Mouse (Mus musculus): ENCODE results near the gene Nuak2. TPM values are rescaled to one million over a fixed set of nuclear protein-coding genes. Genes with fewer than 3 reads are reported as not detected.

Gene Nuak2
- total RNA-seq (2014; rRNA removed) (7.0 and 7.1 TPM in 2 replicates), polyA plus RNA-seq (2015; fragmentation: Nextera tagmentation; extraction: Ambion mirVana) (9.9 TPM in 2 replicates)

DNA sequence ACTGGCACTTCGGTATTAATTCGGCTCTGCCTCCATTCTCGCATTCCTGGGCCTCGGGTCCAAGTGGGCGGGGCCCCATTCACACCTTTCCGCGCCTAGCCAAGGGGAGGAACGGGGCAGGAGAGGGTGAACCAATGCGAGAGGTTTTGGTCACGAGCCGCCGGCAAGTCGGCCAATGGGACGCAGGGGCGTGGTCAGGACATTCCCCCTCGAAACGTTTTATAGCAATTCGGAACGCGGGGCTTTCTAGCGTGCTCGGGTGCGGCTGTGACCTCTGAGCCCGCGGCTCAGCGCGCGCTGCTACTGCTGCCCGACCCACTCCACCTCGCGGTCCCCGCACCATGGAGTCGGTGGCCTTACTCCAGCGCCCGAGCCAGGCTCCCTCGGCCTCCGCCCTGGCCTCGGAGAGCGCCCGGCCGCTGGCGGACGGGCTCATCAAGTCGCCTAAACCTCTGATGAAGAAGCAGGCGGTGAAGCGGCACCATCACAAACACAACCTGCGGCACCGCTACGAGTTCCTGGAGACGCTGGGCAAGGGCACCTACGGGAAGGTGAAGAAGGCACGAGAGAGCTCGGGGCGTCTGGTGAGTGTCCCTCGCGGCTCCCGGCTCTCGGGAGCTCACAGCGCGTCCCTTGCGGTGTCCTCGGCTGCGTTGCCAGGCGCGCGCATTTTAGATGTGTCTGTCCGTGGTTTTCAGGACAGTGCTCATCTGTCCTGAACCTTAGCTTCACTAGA is at the start of gene Nuak2:
Gene Nuak2, plus strand, starts transcription at position 238 of the 736 bp plus-strand sequence.
- Histone ChIP-seq H3K36me3 (ENCODE audit: insufficient read depth, low read length) (no peaks in the 10 kb centered on the region), H3K4me2 (ENCODE audit: low read depth, low read length, poor library complexity, severe bottlenecking) (peak within 1 kb of the TSS; percentile 74), H3K27ac (ENCODE audit: low read depth, low read length) (peak within 1 kb of the TSS; percentile 65), H3K4me1 (ENCODE audit: insufficient read depth, low read length) (peaks cover 24% of the 10 kb centered on the region), H3K9ac (replicated peaks; ENCODE audit: low read length, poor library complexity, severe bottlenecking) (peak within 1 kb of the TSS; percentile 50), H3K9me3 (ENCODE audit: low read length) (no peaks in the 10 kb centered on the region), H3K27me3 (ENCODE audit: insufficient read depth, low read length) (no peaks in the 10 kb centered on the region), H3K4me3 (ENCODE audit: low read depth, low read length) (peak within 1 kb of the TSS; percentile 49)
- no peak for TF ChIP-seq CTCF (IDR thresholded peaks at IDR 0.05)
- DNase-seq (ENCODE audit: low spot score) (peak; percentile 91), ATAC-seq (ENCODE audit: low FRiP score) (peak; percentile 85)
- under 1% methylated on average over 67 of the region's 67 CpGs for WGBS

DNA sequence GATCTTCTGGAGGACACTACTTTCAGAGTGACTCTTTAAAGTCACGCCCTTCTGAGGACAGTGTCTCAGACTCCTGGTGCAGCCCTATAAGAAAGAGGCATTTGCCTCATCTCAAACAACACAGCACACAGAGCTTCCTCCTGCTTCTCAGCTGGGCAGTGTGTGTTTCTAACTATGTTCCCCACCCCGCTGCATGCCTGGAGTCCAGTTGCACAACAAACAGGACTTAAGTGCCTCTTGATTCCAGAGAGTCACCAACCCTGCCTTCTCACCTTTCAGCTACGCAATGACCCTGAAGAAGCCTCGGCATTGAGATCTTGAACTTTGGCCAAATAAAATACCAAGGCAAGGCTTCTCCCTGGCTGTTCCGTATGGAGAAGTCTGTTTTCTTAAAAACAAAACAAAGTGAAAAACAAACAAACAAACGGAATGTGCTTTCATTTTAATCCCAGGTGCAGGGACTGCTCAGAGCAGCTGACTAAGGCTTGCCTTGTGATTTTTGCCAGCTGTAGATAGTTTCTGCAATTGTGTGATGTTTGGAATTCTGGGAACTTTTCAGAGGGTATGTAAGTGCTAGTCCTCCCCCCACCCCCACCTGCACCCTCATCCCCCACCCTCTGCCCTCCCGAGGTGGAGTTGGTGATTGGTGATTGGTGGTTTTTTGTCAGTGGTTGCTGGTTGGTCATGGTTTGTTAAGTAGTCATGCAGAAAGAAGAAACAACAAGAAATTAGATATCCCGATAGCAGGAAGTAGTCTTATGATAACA is 49.0 kb upstream of the Nuak2 start:
- H3K36me3 ChIP-seq (ENCODE audit: insufficient read depth, low read length): no peaks in the 10 kb centered on the region
- WGBS: 74% methylated on average over 8 of the region's 8 CpGs
- TF ChIP-seq CTCF (IDR thresholded peaks at IDR 0.05): no peak

DNA sequence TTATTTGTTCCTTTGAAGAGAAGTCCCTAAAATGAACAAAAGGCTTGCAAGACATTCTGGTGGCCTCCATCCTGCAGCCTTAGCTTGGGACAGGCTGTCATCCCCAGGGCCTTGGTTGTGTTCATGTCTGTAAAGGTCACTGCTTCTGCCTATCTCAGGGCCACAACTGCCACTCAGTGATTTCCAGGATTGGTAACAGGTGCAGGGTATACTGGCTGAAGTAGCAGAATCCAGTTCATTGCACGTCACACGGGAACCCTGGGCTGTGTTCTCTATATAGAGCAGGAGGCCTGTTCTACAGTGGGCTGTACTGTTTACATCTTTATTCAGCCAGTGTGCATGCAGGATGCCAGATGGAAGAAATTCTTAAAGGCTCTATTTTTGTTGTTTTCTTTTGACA is 48.0 kb upstream of the Nuak2 start:
- ATAC-seq (ENCODE audit: low FRiP score) (no peak), DNase-seq (ENCODE audit: low spot score) (no peak)
- no peak overlapping the region for H3K4me3 ChIP-seq (ENCODE audit: low read depth, low read length)
- H3K36me3 ChIP-seq (ENCODE audit: insufficient read depth, low read length): no peaks in the 10 kb centered on the region
- no peaks in the 10 kb centered on the region for H3K27me3 ChIP-seq (ENCODE audit: insufficient read depth, low read length)
- no peak for TF ChIP-seq CTCF (IDR thresholded peaks at IDR 0.05)
- 57% methylated on average over 2 of the region's 2 CpGs for WGBS
- H3K9ac ChIP-seq (replicated peaks; ENCODE audit: low read length, poor library complexity, severe bottlenecking): no peak overlapping the region
- no peak overlapping the region for H3K4me2 ChIP-seq (ENCODE audit: low read depth, low read length, poor library complexity, severe bottlenecking)
- H3K27ac ChIP-seq (ENCODE audit: low read depth, low read length): no peak overlapping the region
- H3K4me1 ChIP-seq (ENCODE audit: insufficient read depth, low read length): no peaks in the 10 kb centered on the region; the same call in 1 of the 2 replicates
- no peaks in the 10 kb centered on the region for H3K9me3 ChIP-seq (ENCODE audit: low read length)

More for the DNA sequence above, 49.0 kb upstream of the Nuak2 start:
- Histone ChIP-seq H3K9ac (replicated peaks; ENCODE audit: low read length, poor library complexity, severe bottlenecking) (no peak overlapping the region), H3K4me1 (ENCODE audit: insufficient read depth, low read length) (no peaks in the 10 kb centered on the region; the same call in 1 of the 2 replicates), H3K27me3 (ENCODE audit: insufficient read depth, low read length) (no peaks in the 10 kb centered on the region), H3K27ac (ENCODE audit: low read depth, low read length) (no peak overlapping the region), H3K4me2 (ENCODE audit: low read depth, low read length, poor library complexity, severe bottlenecking) (no peak overlapping the region), H3K4me3 (ENCODE audit: low read depth, low read length) (no peak overlapping the region), H3K9me3 (ENCODE audit: low read length) (no peaks in the 10 kb centered on the region)
- DNase-seq (ENCODE audit: low spot score) (no peak), ATAC-seq (ENCODE audit: low FRiP score) (no peak)

DNA sequence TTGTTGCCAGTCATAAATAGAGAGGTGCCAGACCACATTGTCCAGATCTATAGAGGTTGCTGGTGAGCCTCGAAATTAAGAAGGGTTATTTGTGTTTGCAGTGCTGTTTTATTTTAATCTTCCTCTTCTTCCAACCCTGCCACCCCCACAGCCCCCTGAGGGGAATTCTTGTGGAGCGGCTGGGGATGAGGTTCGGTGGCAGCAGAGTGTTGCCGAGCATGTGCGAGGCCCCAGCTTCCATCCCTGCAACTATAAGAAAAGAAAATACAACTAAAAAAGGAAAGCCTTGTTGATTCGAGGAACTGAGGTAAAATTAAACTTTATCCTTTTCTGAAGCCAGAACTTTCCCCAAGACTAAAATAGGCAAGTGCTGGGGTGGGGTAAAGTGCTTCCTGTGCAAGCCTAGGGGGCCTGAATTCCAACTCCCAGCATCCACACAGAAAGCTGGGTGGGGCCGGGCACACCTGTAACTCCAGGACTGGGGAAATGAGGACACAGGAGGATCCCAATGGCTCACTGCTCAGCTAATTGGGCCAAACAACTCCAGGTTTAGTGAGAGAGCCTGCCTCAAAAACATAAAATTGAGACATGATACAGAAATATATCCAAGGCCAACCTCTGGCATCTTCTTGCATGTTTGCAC is 47.4 kb upstream of the Nuak2 start:
- no peak overlapping the region for H3K4me3 ChIP-seq (ENCODE audit: low read depth, low read length)
- ATAC-seq (ENCODE audit: low FRiP score) (no peak), DNase-seq (ENCODE audit: low spot score) (no peak)
- no peaks in the 10 kb centered on the region for H3K27me3 ChIP-seq (ENCODE audit: insufficient read depth, low read length)
- TF ChIP-seq CTCF (IDR thresholded peaks at IDR 0.05): no peak
- no peaks in the 10 kb centered on the region; the same call in 1 of the 2 replicates for H3K4me1 ChIP-seq (ENCODE audit: insufficient read depth, low read length)
- 56% methylated on average over 7 of the region's 7 CpGs for WGBS
- no peaks in the 10 kb centered on the region for H3K9me3 ChIP-seq (ENCODE audit: low read length)
- no peak overlapping the region for H3K27ac ChIP-seq (ENCODE audit: low read depth, low read length)
- H3K9ac ChIP-seq (replicated peaks; ENCODE audit: low read length, poor library complexity, severe bottlenecking): no peak overlapping the region
- no peaks in the 10 kb centered on the region for H3K36me3 ChIP-seq (ENCODE audit: insufficient read depth, low read length)
- no peak overlapping the region for H3K4me2 ChIP-seq (ENCODE audit: low read depth, low read length, poor library complexity, severe bottlenecking)

DNA sequence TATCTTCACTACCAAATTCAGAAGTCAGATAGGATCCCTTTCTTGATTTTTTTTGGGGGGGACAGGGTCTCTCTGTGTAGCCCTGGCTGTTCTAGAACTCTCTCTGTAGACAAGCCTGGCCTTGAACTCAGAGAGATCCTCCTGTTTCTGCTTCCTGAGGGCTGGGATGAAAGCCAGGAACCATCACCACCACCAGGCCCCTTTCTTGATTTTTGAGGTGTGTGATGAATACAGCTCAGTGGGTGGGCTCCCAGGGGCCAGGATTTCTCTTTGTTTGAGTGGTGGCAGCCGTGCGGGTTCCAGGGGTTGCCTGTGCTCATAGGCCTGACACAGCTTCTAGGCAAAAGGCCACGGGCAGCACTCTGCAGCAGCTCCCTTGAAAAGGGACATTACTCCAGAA is 44.7 kb upstream of the Nuak2 start:
- ATAC-seq (ENCODE audit: low FRiP score): no peak
- Histone ChIP-seq H3K9me3 (ENCODE audit: low read length) (no peaks in the 10 kb centered on the region), H3K4me1 (ENCODE audit: insufficient read depth, low read length) (no peaks in the 10 kb centered on the region; the same call in 1 of the 2 replicates), H3K27ac (ENCODE audit: low read depth, low read length) (no peak overlapping the region), H3K36me3 (ENCODE audit: insufficient read depth, low read length) (no peaks in the 10 kb centered on the region), H3K4me3 (ENCODE audit: low read depth, low read length) (no peak overlapping the region), H3K4me2 (ENCODE audit: low read depth, low read length, poor library complexity, severe bottlenecking) (no peak overlapping the region), H3K9ac (replicated peaks; ENCODE audit: low read length, poor library complexity, severe bottlenecking) (no peak overlapping the region), H3K27me3 (ENCODE audit: insufficient read depth, low read length) (no peaks in the 10 kb centered on the region)
- WGBS: 60% methylated on average over 3 of the region's 3 CpGs
- DNase-seq (ENCODE audit: low spot score): no peak
- no peak for TF ChIP-seq CTCF (IDR thresholded peaks at IDR 0.05)

All from midbrain, postnatal 0 days (tissue).